Mouse (Mus musculus) stomach, embryonic 15.5 days (tissue): ENCODE results near the gene Tanc1. TPM values are rescaled to one million over a fixed set of nuclear protein-coding genes. Genes with fewer than 3 reads are reported as not detected.

Source experiments
- ATAC-seq: fragments of 200-750 bp; cut with Nextera tagmentation; 2 replicates; pipeline ENCODE4 v1.8.0; 2017; ENCODE audit warnings: low read depth, moderate number of reproducible peaks, moderate TSS enrichment; ENCODE audit not compliant: insufficient read depth, low FRiP score
- H3K27ac ChIP-seq: fragments of 300-500 bp; sonication (generic); 2 replicates; pipeline ENCODE4 v1.5.1; 2015; ENCODE audit warnings: mild to moderate bottlenecking, inconsistent platforms
- H3K27me3 ChIP-seq: fragments of 300-500 bp; sonication (generic); replicated peaks from 2 replicates; pipeline ENCODE4 v1.6.1; 2015; ENCODE audit warnings: inconsistent platforms
- H3K36me3 ChIP-seq: fragments of 300-500 bp; sonication (generic); 2 replicates; pipeline ENCODE4 v1.6.1; 2015; ENCODE audit warnings: inconsistent platforms
- H3K4me1 ChIP-seq: fragments of 300-500 bp; sonication (generic); 2 replicates; pipeline ENCODE4 v1.6.1; 2015; ENCODE audit warnings: inconsistent platforms
- H3K4me2 ChIP-seq: fragments of 300-500 bp; sonication (generic); 2 replicates; pipeline ENCODE4 v1.6.1; 2015; ENCODE audit warnings: mild to moderate bottlenecking, inconsistent platforms
- H3K4me3 ChIP-seq: fragments of 300-500 bp; sonication (generic); replicated peaks from 2 replicates; pipeline ENCODE4 v1.5.1; 2015; ENCODE audit warnings: inconsistent platforms
- H3K9ac ChIP-seq: fragments of 300-500 bp; sonication (generic); 2 replicates; pipeline ENCODE4 v1.6.1; 2015; ENCODE audit warnings: inconsistent platforms
- H3K9me3 ChIP-seq: fragments of 300-500 bp; sonication (generic); 2 replicates; pipeline ENCODE4 v1.6.1; 2016; ENCODE audit warnings: inconsistent platforms
- WGBS: fragments of 180-500 bp; shearing (Covaris S2); methylation state at CpG from one replicate; pipeline ENCODE4 v1.1.7; 2015; 5-methylcytosine and 5-hydroxymethylcytosine counted together
- polyA plus RNA-seq: library from polyadenylated mRNA; unstranded; fragments of >200 nt; fragmentation: Nextera tagmentation; extraction: Ambion mirVana; gene quantifications from 2 replicates; pipeline ENCODE4 v1.2.1, GENCODE M21; 2015

The Tanc1 gene
- polyA plus RNA-seq, 1 experiment from 2014 or later = 28.1 TPM

DNA sequence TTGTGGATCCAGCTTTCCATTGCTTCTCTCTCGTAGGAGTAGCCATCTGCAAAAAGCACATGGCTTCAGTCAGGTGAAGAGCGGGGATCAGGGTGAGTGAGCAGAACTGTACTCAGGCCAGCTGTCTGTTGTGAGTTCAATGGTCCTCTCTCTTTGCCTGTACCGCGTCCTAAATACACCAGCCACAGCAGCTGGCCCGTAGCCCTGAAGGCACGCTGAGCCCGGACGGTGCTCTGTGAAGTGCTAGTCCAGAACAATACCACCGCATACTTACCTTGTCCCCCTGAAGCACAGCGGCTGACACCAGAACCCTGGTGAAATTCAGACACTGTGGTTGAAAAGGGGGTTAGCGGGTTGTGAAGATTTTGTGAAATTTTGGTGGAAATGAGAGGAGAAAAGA lies 241.1 kb downstream of the Tanc1 start:
- H3K27me3 ChIP-seq = no peaks in the 10 kb centered on the region

DNA sequence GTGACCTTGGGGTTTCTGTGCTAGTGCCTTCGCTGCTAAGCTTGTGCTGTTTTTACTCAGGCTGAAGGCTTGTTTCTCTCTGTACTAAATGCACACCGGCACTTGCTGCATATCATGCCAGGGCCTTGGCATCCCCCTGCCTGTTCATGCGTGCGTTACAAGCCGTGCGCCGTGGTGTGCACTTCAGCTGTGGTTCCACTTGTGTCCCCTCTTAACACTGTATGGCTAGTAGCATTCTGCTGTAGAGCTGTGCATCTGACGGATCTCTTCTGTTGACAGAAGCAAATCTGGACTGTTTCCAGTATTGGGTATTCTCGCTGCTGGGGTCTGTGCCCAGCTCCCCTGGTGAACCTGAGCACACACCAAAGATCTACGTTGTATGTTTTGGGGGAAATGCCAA lies 241.7 kb downstream of the Tanc1 start:
- Histone ChIP-seq H3K4me3 (no peak overlapping the region), H3K9me3 (no peaks in the 10 kb centered on the region), H3K36me3 (0 out of 2 replicates have a peak, but pooled peaks cover 5% of the 10 kb centered on the region), H3K27me3 (no peaks in the 10 kb centered on the region), H3K27ac (no peak overlapping the region), H3K4me2 (no peak overlapping the region), H3K4me1 (no peaks in the 10 kb centered on the region), H3K9ac (no peak overlapping the region)
- 89% methylated on average over 10 of the region's 10 CpGs for WGBS
- no peak for ATAC-seq

More for the DNA sequence above, 241.1 kb downstream of the Tanc1 start:
- Histone ChIP-seq H3K4me1 (no peaks in the 10 kb centered on the region), H3K4me3 (no peak overlapping the region), H3K9ac (no peak overlapping the region), H3K36me3 (0 out of 2 replicates have a peak, but pooled peaks cover 5% of the 10 kb centered on the region), H3K27ac (no peak overlapping the region), H3K4me2 (no peak overlapping the region), H3K9me3 (no peaks in the 10 kb centered on the region)
- ATAC-seq = no peak
- 90% methylated on average over 11 of the region's 11 CpGs for WGBS

DNA sequence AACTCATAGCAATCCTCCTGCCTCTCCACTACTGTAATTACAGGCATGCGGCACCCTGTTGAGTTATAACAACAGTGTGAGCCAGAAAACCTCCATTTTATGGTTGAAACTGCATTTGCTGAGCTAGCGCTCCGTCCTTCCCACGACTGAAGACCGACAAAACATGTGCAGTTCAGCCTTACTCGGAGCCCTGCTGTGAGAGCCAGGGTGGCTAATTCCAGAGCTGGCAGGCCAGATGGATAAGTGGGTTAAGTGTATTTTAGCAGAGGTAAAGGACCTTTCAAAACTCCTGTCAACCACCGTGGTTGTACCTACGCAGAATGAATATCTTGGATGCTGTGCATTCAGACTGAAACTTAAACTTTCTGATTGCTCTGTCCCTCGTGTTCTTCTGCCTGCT lies 242.5 kb downstream of the Tanc1 start:
- Histone ChIP-seq H3K27me3 (no peaks in the 10 kb centered on the region), H3K4me3 (no peak overlapping the region), H3K4me2 (no peak overlapping the region), H3K9ac (no peak overlapping the region), H3K4me1 (no peaks in the 10 kb centered on the region), H3K27ac (no peak overlapping the region), H3K36me3 (0 out of 2 replicates have a peak, but pooled peaks cover 5% of the 10 kb centered on the region), H3K9me3 (no peaks in the 10 kb centered on the region)
- WGBS = 88% methylated on average over 9 of the region's 9 CpGs
- no peak for ATAC-seq

- Histone ChIP-seq H3K9ac (no peak overlapping the region), H3K4me2 (no peak overlapping the region), H3K36me3 (no peaks in the 10 kb centered on the region), H3K4me1 (no peaks in the 10 kb centered on the region), H3K27ac (no peak overlapping the region), H3K27me3 (no peaks in the 10 kb centered on the region), H3K4me3 (no peak overlapping the region), H3K9me3 (no peaks in the 10 kb centered on the region)
- WGBS = 90% methylated on average over 6 of the region's 6 CpGs
- ATAC-seq = no peak
Observed at GRCm38 (mm10) chr2:59862618-59863017, 250.8 kb downstream of the Tanc1 start.

DNA sequence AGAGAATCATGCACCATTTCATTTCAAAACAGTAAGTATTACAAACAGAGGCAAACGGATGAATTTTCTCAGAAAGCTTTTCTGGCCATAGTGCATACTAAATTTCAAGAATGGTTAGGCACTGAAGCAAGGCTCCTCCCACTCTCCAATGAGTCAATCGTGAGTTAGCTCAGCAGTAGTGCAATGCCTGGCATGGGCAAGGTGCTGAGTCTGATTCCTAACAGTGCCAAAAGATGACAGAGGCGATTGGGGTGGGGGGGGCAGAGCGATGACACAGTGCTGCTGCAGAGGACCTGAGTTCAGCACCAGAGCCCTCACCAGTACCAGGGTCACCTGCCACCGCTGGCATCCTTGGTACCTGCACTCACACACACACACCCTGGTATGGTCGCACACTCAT lies 258.7 kb downstream of the Tanc1 start:
- no peaks in the 10 kb centered on the region for H3K9me3 ChIP-seq
- no peak for ATAC-seq
- no peak overlapping the region for H3K4me3 ChIP-seq
- no peak overlapping the region for H3K27ac ChIP-seq
- no peaks in the 10 kb centered on the region for H3K4me1 ChIP-seq
- H3K27me3 ChIP-seq = no peaks in the 10 kb centered on the region
- no peak overlapping the region for H3K9ac ChIP-seq
- 87% methylated on average over 6 of the region's 6 CpGs for WGBS
- H3K36me3 ChIP-seq = 0 out of 2 replicates have a peak, but pooled peaks cover 3% of the 10 kb centered on the region
- no peak overlapping the region for H3K4me2 ChIP-seq

- 0 out of 2 replicates have a peak, but pooled peaks cover 3% of the 10 kb centered on the region for H3K36me3 ChIP-seq
- WGBS = 89% methylated on average over 15 of the region's 15 CpGs
- ATAC-seq = no peak
Observed at GRCm38 (mm10) chr2:59876482-59876881, 264.6 kb downstream of the Tanc1 start.

DNA sequence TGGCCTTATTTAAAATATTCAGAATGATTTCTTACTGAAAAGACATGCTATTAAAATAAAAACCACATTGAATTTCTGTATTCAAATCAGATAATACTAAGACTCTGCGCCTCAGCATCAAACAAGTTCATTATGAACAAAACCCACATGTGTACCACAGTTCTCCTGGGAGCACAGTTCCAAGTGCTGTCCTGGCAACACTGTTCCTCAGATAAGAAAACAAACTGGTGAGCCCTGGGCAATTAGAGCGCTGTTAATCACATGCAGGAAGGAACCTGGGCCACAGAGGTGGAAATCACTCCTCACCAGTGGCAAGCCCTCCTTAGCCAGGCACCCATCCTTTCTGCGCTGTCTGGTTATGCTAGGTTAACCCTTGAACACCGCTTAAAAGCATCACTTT lies 265.5 kb downstream of the Tanc1 start:
- Histone ChIP-seq H3K4me1 (no peaks in the 10 kb centered on the region), H3K4me2 (no peak overlapping the region), H3K36me3 (no peaks in the 10 kb centered on the region), H3K9me3 (no peaks in the 10 kb centered on the region), H3K27me3 (no peaks in the 10 kb centered on the region), H3K27ac (no peak overlapping the region), H3K9ac (no peak overlapping the region), H3K4me3 (no peak overlapping the region)
- ATAC-seq = no peak
- 81% methylated on average over 4 of the region's 4 CpGs for WGBS

More at GRCm38 (mm10) chr2:59876482-59876881, 264.6 kb downstream of the Tanc1 start:
- no peak overlapping the region for H3K4me2 ChIP-seq
- no peak overlapping the region for H3K9ac ChIP-seq
- no peak overlapping the region for H3K27ac ChIP-seq
- H3K27me3 ChIP-seq = no peaks in the 10 kb centered on the region
- no peaks in the 10 kb centered on the region for H3K4me1 ChIP-seq
- no peaks in the 10 kb centered on the region for H3K9me3 ChIP-seq
- no peak overlapping the region for H3K4me3 ChIP-seq

- Histone ChIP-seq H3K27me3 (no peaks in the 10 kb centered on the region), H3K4me1 (no peaks in the 10 kb centered on the region), H3K9ac (no peak overlapping the region), H3K9me3 (no peaks in the 10 kb centered on the region), H3K4me2 (no peak overlapping the region), H3K27ac (no peak overlapping the region), H3K4me3 (no peak overlapping the region), H3K36me3 (no peaks in the 10 kb centered on the region)
- 72% methylated on average over 19 of the region's 19 CpGs for WGBS
- no peak for ATAC-seq
Observed at GRCm38 (mm10) chr2:59878221-59878620, 266.4 kb downstream of the Tanc1 start.

DNA sequence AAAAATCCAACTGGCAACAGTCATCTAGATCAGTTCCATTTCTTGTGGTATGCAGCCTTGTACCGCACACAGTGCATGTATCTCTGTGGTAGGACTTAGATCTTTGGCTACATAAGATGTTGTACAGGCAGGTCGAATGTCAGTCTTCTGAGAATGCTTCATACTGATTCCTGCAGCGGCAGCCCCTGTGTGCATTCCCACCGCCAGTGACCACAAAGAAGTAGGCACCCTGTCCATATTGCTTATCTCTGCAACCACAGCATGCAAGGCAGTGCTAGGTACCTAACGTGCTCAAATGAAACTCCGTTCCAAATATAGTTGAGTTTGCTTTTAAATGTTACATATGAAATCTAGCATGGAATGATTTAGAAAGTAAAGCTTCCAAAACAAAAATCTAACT lies 269.6 kb downstream of the Tanc1 start:
- Histone ChIP-seq H3K4me2 (peak overlapping the region; percentile 65), H3K36me3 (no peaks in the 10 kb centered on the region), H3K4me1 (no peaks in the 10 kb centered on the region), H3K4me3 (peak overlapping the region; percentile 81), H3K9ac (no peak overlapping the region), H3K27me3 (no peaks in the 10 kb centered on the region), H3K9me3 (no peaks in the 10 kb centered on the region), H3K27ac (no peak overlapping the region)
- WGBS = 55% methylated on average over 6 of the region's 6 CpGs
- no peak for ATAC-seq

- Histone ChIP-seq H3K4me1 (no peaks in the 10 kb centered on the region), H3K27me3 (no peaks in the 10 kb centered on the region), H3K9ac (peak within 1 kb of the TSS; percentile 75), H3K9me3 (no peaks in the 10 kb centered on the region), H3K27ac (peak within 1 kb of the TSS; percentile 58), H3K36me3 (no peaks in the 10 kb centered on the region), H3K4me2 (peak within 1 kb of the TSS; percentile 65), H3K4me3 (peak within 1 kb of the TSS; percentile 81)
- ATAC-seq = peak; percentile 97
- 4% methylated on average over 57 of the region's 57 CpGs for WGBS
Observed at GRCm38 (mm10) chr2:59881831-59882741, 270.2 kb downstream of the Tanc1 start, which contains the start of gene Wdsub1. Wdsub1 (minus strand) TSS chr2:59882591.

DNA sequence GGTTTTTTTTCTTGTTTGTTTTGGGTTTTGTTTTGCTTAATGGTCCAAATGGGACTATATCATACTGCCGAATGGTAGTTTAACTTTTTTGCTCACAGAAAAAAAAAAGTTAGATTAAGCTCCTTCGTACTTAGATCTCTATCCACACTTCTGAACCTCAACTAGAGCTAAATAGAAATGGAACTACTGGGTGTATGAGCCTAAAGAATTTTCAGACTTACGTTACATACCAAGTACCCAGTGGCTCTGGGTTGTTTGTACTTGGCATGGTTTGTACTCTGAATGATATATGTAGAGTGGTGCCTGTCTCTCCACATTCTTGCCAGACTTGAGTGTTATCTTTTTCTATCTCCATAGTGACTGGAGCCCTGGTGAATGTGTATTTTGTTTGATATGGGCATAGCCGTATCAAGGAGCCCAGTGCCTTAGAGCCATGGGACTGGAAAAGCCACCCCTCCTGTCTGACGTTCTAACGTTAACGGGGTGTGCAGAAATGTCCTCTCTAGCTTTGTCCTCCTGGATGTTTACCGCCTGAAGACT lies 271.0 kb downstream of the Tanc1 start:
- Histone ChIP-seq H3K4me3 (peak overlapping the region; percentile 81), H3K9ac (no peak overlapping the region), H3K9me3 (no peaks in the 10 kb centered on the region), H3K27me3 (no peaks in the 10 kb centered on the region), H3K27ac (no peak overlapping the region), H3K36me3 (no peaks in the 10 kb centered on the region), H3K4me2 (peak overlapping the region; percentile 65), H3K4me1 (no peaks in the 10 kb centered on the region)
- ATAC-seq = peak; percentile 30
- WGBS = 54% methylated on average over 8 of the region's 8 CpGs

- H3K27ac ChIP-seq = no peak overlapping the region
- no peak overlapping the region for H3K4me2 ChIP-seq
- 80% methylated on average over 6 of the region's 6 CpGs for WGBS
- no peak for ATAC-seq
- no peaks in the 10 kb centered on the region for H3K4me1 ChIP-seq
- H3K9ac ChIP-seq = no peak overlapping the region
- no peak overlapping the region for H3K4me3 ChIP-seq
- H3K36me3 ChIP-seq = no peaks in the 10 kb centered on the region
- H3K27me3 ChIP-seq = no peaks in the 10 kb centered on the region
- no peaks in the 10 kb centered on the region for H3K9me3 ChIP-seq
Observed at GRCm38 (mm10) chr2:59889699-59890098, 277.9 kb downstream of the Tanc1 start.
